Mouse (Mus musculus) midbrain, embryonic 16.5 days (tissue): ENCODE measurements around the gene Atxn7l3. TPM values are rescaled to one million over a fixed set of nuclear protein-coding genes. Genes with fewer than 3 reads are reported as not detected.

Experiments
- ATAC-seq: fragments of 200-750 bp; cut with Nextera tagmentation; 2 replicates; pipeline ENCODE4 v1.8.0; 2017; ENCODE audit warnings: moderate TSS enrichment
- H3K27ac ChIP-seq: fragments of 300-500 bp; sonication (generic); 2 replicates; pipeline ENCODE4 v1.5.1; 2014; ENCODE audit warnings: mild to moderate bottlenecking, low read length, mixed read lengths
- H3K27me3 ChIP-seq: fragments of 300-500 bp; sonication (generic); 2 replicates; pipeline ENCODE4 v1.6.1; 2014; ENCODE audit warnings: low read depth, low read length, mixed read lengths; ENCODE audit not compliant: control insufficient read depth, insufficient read depth
- H3K36me3 ChIP-seq: fragments of 300-500 bp; sonication (generic); 2 replicates; pipeline ENCODE4 v1.6.1; 2014; ENCODE audit warnings: mild to moderate bottlenecking, low read length, moderate library complexity, mixed read lengths; ENCODE audit not compliant: control insufficient read depth, insufficient read depth
- H3K4me1 ChIP-seq: fragments of 300-500 bp; sonication (generic); 2 replicates; pipeline ENCODE4 v1.6.1; 2014; ENCODE audit warnings: mild to moderate bottlenecking, low read length, mixed read lengths; ENCODE audit not compliant: control insufficient read depth, insufficient read depth
- H3K4me2 ChIP-seq: fragments of 300-500 bp; sonication (generic); 2 replicates; pipeline ENCODE4 v1.6.1; 2014; ENCODE audit warnings: mild to moderate bottlenecking, low read length, mixed read lengths
- H3K4me3 ChIP-seq: fragments of 300-500 bp; sonication (generic); 2 replicates; pipeline ENCODE4 v1.5.1; 2014; ENCODE audit warnings: low read depth, mild to moderate bottlenecking, low read length, moderate library complexity, mixed read lengths
- H3K9ac ChIP-seq: fragments of 300-500 bp; sonication (generic); 2 replicates; pipeline ENCODE4 v1.6.1; 2014; ENCODE audit warnings: low read depth, low read length, mixed read lengths
- H3K9me3 ChIP-seq: fragments of 300-500 bp; sonication (generic); replicated peaks from 2 replicates; pipeline ENCODE4 v1.6.1; 2014; ENCODE audit warnings: mild to moderate bottlenecking, low read length, mixed read lengths; ENCODE audit not compliant: control insufficient read depth, poor library complexity, severe bottlenecking
- WGBS: fragments of 180-500 bp; shearing (Covaris S2); extraction: QIAGEN DNeasy Blood & Tissue Kit; methylation state at CpG from one replicate; pipeline ENCODE4 v1.1.7; 2014; 5-methylcytosine and 5-hydroxymethylcytosine counted together
- polyA plus RNA-seq: library from polyadenylated mRNA; unstranded; fragments of >200 nt; fragmentation: Nextera tagmentation; extraction: Ambion mirVana; gene quantifications from 2 replicates; pipeline ENCODE4 v1.2.1, GENCODE M21; 2015

The Atxn7l3 gene
- polyA plus RNA-seq = 28.3 and 28.9 TPM in 2 replicates

DNA sequence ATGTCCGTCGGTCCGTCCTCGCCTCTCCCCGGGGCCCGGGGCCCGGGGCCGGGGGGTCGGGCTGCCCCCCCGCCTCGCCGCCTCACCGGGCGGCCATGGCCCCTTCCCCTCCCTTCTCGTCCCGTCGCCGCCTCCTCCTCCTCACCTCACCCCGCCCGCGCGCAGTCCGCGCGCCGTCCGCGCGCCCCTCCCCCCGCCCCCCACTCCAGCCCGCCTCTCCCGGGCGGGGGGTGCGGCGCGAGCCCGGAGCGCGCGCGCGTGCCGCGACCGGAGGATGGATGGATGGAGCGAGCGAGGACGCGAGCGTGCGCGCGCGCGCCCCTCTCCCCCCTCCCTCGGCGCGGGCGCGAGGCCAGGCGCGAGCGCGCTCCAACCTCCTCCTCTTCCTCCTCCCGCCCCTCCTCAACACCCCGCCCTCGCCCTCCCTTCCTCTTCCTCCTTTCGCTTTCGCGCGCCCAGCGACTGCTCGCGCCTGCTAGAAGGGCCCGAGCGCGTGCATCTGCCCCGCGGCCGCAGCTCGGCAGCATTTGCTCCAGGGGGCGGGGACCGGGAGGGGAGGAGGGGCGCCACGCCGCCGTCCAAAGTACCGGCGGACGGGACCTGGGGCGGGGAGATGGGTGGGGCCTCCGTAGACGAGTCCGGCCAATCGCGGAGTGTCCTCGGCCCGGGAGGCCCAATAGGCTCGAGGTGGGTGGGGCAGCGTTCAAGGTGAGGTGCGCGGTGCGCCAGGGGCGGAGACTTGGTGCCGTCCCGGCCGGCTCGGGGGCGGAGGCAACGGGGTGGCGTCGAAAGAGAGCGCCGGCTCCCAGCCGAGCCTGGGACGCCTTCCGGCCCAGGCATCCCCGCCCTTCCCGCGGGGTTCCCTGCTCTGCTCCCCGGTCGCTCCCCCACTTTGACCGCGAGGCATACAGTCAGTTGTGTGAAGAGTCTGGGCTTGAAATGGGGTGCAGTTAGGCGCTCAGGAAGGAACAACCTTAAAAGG lies at the start of gene Atxn7l3:
Gene Atxn7l3, minus strand, starts transcription at position 141 of the 982 bp plus-strand sequence.
- H3K27me3 ChIP-seq = no peaks in the 10 kb centered on the region
- under 1% methylated on average over 60 of the region's 125 CpGs for WGBS
- peak within 1 kb of the TSS; percentile 61 for H3K4me2 ChIP-seq
- peaks cover 12% of the 10 kb centered on the region for H3K4me1 ChIP-seq
- peak within 1 kb of the TSS; percentile 83 for H3K4me3 ChIP-seq
- peak; percentile 95 for ATAC-seq
- H3K36me3 ChIP-seq = peaks cover 3% of the 10 kb centered on the region
- H3K9me3 ChIP-seq = no peaks in the 10 kb centered on the region
- peak within 1 kb of the TSS; percentile 94 for H3K9ac ChIP-seq
- peak within 1 kb of the TSS; percentile 97 for H3K27ac ChIP-seq

DNA sequence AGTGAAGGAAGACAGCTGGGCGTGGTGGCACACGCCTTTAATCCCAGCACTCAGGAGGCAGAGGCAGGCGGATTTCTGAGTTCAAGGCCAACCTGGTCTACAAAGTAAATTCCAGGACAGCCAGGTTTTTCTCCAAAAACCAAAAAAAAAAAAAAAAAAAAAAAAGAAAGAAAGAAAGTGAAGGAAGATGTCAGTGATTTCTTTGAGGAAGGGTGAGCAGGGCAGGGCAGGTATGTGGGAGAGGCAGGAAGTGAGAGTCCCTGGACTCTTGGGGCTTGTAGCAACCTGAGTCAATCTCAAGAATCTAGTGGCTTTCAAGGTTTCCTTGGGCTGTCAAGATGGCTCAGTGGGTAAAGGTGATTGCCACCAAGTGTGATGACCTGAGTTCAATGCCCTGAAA lies 48.0 kb upstream of the Atxn7l3 start:
- WGBS = 91% methylated on average over 3 of the region's 3 CpGs
- ATAC-seq = no peak

DNA sequence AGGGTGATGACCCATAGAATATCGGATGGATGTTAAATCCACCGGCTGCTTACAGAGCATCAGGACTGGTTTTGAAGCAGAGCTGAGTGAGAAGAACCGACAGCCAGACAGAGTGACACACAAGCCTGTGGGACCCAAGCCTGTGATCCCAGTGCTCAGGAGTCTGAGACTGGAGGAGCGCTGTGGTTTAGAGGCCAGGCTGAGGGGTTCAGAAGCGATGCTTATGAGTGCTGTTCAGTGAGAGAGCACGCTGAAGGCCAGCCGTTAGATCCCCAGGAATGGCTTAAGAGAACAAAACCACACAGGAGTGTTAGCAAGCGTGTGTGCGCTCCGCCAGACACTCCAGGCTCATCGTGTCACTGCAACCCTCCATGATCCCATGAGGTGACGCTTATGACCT lies 46.3 kb upstream of the Atxn7l3 start:
- no peak for ATAC-seq
- Histone ChIP-seq H3K4me1 (no peaks in the 10 kb centered on the region), H3K9me3 (no peaks in the 10 kb centered on the region), H3K4me2 (no peak overlapping the region), H3K4me3 (no peak overlapping the region), H3K27ac (no peak overlapping the region), H3K27me3 (no peaks in the 10 kb centered on the region), H3K36me3 (no peaks in the 10 kb centered on the region), H3K9ac (no peak overlapping the region)
- WGBS = 42% methylated on average over 12 of the region's 12 CpGs

More for the DNA sequence above, 48.0 kb upstream of the Atxn7l3 start:
- no peak overlapping the region for H3K9ac ChIP-seq
- no peaks in the 10 kb centered on the region for H3K9me3 ChIP-seq
- no peak overlapping the region for H3K4me2 ChIP-seq
- no peaks in the 10 kb centered on the region for H3K27me3 ChIP-seq
- no peaks in the 10 kb centered on the region for H3K36me3 ChIP-seq
- no peak overlapping the region for H3K27ac ChIP-seq
- H3K4me3 ChIP-seq = no peak overlapping the region
- H3K4me1 ChIP-seq = no peaks in the 10 kb centered on the region

DNA sequence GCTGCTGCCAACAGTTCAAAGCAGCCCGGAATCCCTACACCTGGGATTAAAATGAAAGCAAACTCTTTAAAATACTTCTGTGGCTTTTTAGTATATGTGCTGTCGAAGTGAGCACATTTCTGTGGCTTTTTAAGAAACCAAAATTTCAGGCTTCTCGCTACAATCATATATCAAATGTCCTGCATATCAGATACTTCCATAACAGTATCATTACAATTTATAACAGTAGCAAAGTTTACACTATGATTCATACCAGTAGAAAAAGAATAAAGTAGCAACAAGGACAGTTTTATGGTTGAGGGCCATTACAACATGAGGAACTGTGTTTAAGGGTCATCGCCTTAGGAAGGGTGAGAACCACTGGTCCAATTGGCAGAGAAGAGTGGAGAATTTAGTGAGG lies 44.7 kb upstream of the Atxn7l3 start:
- Histone ChIP-seq H3K27me3 (no peaks in the 10 kb centered on the region), H3K36me3 (no peaks in the 10 kb centered on the region), H3K4me2 (no peak overlapping the region), H3K27ac (no peak overlapping the region), H3K4me3 (no peak overlapping the region), H3K9ac (no peak overlapping the region), H3K4me1 (no peaks in the 10 kb centered on the region), H3K9me3 (no peaks in the 10 kb centered on the region)
- 94% methylated on average over 4 of the region's 4 CpGs for WGBS
- ATAC-seq = no peak

DNA sequence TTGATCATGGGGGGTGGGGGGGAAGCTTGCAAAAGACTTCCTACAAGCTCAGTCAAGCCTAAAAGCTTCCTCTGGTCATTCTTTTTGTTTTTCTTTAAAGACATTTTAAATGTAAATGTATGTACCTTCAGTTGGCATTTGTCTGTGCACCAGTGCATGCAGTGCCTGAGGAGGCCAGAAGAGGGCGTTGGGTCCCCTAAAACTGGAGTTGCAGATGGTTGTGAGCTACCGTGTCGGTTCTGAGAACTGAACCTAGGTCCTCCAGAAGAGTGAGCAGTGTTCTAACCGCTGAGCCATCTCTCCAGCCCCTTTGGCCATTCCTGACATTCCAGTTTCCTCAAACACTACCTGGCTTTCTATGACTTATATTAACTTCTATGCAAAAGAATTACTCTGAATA lies 43.2 kb upstream of the Atxn7l3 start:
- Histone ChIP-seq H3K4me3 (no peak overlapping the region), H3K27me3 (no peaks in the 10 kb centered on the region), H3K9me3 (no peaks in the 10 kb centered on the region), H3K27ac (no peak overlapping the region), H3K9ac (no peak overlapping the region), H3K4me2 (no peak overlapping the region), H3K36me3 (no peaks in the 10 kb centered on the region), H3K4me1 (no peaks in the 10 kb centered on the region)
- ATAC-seq = no peak
- 54% methylated on average over 4 of the region's 4 CpGs for WGBS

DNA sequence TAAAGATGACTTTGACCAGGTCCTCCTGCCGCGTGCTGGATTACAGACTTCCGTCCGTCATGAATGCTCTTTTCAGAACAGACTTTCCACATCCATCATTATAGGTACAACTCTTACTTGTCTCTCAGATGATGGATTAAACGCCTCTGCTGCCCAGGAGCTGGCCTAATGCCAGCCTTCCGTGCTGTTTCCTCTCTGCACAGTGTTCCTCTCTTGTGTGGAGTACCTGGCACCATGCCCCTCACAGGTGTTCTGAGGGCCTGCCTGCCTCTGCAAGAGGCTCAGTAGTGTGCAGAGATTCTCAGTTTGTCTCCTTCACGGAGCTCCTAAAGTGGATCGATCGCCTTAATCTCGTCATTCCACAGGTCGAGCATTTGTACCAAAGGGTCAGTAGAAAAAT lies 42.8 kb upstream of the Atxn7l3 start:
- no peaks in the 10 kb centered on the region for H3K4me1 ChIP-seq
- H3K9me3 ChIP-seq = no peaks in the 10 kb centered on the region
- 79% methylated on average over 11 of the region's 11 CpGs for WGBS
- no peak overlapping the region for H3K9ac ChIP-seq
- no peaks in the 10 kb centered on the region for H3K36me3 ChIP-seq
- H3K4me2 ChIP-seq = no peak overlapping the region
- H3K27me3 ChIP-seq = no peaks in the 10 kb centered on the region
- no peak overlapping the region for H3K27ac ChIP-seq
- no peak overlapping the region for H3K4me3 ChIP-seq
- ATAC-seq = no peak

DNA sequence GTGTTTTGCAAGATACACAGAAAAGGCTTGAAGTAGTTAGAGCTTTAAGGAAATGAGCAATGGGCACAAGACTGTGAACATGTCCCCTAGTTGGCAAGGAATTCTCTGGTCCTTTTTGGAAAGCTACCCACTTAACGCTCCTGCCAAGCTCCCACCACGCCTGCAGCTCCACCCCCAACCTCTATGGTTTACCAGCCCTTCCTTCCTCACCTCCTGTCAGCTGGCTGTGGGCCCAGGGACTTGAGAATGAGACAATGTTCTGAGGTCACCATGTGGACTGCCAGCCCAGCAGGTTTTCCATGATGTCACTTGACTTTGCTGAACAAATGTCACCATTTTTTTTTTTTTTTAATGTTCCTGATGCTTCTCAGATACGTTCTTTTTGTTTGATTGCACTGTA lies 42.1 kb upstream of the Atxn7l3 start:
- Histone ChIP-seq H3K9me3 (no peaks in the 10 kb centered on the region), H3K36me3 (no peaks in the 10 kb centered on the region), H3K4me2 (no peak overlapping the region), H3K27me3 (no peaks in the 10 kb centered on the region), H3K4me1 (no peaks in the 10 kb centered on the region), H3K4me3 (no peak overlapping the region), H3K27ac (no peak overlapping the region), H3K9ac (no peak overlapping the region)
- no peak for ATAC-seq
- WGBS = 44% methylated on average over 3 of the region's 3 CpGs

DNA sequence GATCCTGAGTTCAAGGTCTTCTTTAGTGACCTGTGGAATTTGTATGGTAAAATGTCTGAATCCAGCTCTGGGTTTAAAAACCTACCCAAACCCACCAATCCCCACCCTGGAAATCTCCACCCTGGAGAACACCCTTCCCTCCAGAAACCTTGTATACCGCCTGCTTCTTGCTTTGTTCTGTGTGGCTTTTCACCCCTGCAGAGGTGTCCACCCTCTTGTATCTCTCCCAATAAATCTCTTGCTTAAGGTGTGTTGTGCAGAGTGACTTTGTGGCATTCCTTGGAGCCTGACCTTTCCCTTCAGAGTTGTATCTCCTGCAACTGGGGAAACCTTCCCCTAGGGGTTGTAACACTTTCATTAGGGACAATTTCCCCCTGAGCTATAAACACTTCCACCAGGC lies 41.5 kb upstream of the Atxn7l3 start:
- Histone ChIP-seq H3K4me1 (no peaks in the 10 kb centered on the region), H3K9me3 (no peaks in the 10 kb centered on the region), H3K27me3 (no peaks in the 10 kb centered on the region), H3K4me3 (no peak overlapping the region), H3K27ac (no peak overlapping the region), H3K9ac (no peak overlapping the region), H3K36me3 (no peaks in the 10 kb centered on the region), H3K4me2 (no peak overlapping the region)
- WGBS = 78% methylated on average over 1 of the region's 1 CpGs
- no peak for ATAC-seq

DNA sequence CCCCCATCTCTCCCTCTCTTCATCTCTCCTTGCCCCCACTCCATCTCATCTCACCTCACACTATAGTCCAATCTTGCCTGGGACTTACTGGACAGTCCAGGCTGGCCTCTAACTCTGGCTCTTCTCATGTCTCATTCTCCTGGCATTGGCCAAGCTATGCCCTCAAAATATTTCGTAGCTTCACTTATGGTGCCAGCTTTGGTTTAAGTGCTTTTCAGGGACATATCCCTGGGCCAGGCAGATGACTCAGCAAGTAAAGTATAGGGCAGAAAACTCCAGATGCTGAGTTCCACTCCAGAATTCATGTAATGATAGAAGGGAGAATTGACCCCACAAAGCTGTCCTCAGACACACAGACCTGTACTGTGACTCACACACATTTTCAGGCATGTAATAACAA lies 39.8 kb upstream of the Atxn7l3 start:
- Histone ChIP-seq H3K9me3 (no peaks in the 10 kb centered on the region), H3K36me3 (no peaks in the 10 kb centered on the region), H3K4me1 (no peaks in the 10 kb centered on the region), H3K27me3 (no peaks in the 10 kb centered on the region), H3K9ac (no peak overlapping the region), H3K4me3 (no peak overlapping the region), H3K4me2 (no peak overlapping the region), H3K27ac (no peak overlapping the region)
- ATAC-seq = no peak
- WGBS = 82% methylated on average over 1 of the region's 1 CpGs
